Mouse (Mus musculus): ENCODE data around the gene Crygn. TPM values are rescaled to one million over a fixed set of nuclear protein-coding genes. Genes with fewer than 3 reads are reported as not detected.
"Not testable (repeated sequence)": the region's sequence is repeated elsewhere in the genome, so short reads cannot be mapped to it uniquely, and the experiment has no call there.

Crygn gene
- 22.8 TPM in 1 of 2 replicates, not detected in the other for total RNA-seq (2017)

GRCm38 (mm10) chr5:24757816-24758215 is at the start of gene Crygn:
TSS of gene Crygn (minus strand) at chr5:24758008.
- ATAC-seq (replicated peaks in 1 of 2; ENCODE audit: insufficient read depth in 1 of 2, low FRiP score in 2 of 2, low TSS enrichment in 1 of 2, low read depth in 1 of 2, poor library complexity in 2 of 2, severe bottlenecking in 2 of 2), result no peak

- ATAC-seq (replicated peaks in 1 of 2; ENCODE audit: insufficient read depth in 1 of 2, low FRiP score in 2 of 2, low TSS enrichment in 1 of 2, low read depth in 1 of 2, poor library complexity in 2 of 2, severe bottlenecking in 2 of 2), result no peak
Observed at GRCm38 (mm10) chr5:24805222-24805621, 47.4 kb upstream of the Crygn start.

GRCm38 (mm10) chr5:24804661-24805060 is 46.9 kb upstream of the Crygn start:
- 0 out of 4 replicates have a peak, but pooled peaks of 1 of the 2 experiments have one; percentile 10 for ATAC-seq (replicated peaks in 1 of 2; ENCODE audit: insufficient read depth in 1 of 2, low FRiP score in 2 of 2, low TSS enrichment in 1 of 2, low read depth in 1 of 2, poor library complexity in 2 of 2, severe bottlenecking in 2 of 2)

- no peak for ATAC-seq (replicated peaks in 1 of 2; ENCODE audit: insufficient read depth in 1 of 2, low FRiP score in 2 of 2, low TSS enrichment in 1 of 2, low read depth in 1 of 2, poor library complexity in 2 of 2, severe bottlenecking in 2 of 2)
Observed at GRCm38 (mm10) chr5:24801841-24802624, 44.2 kb upstream of the Crygn start.

- peak; percentile 32 to 59 for ATAC-seq (replicated peaks in 1 of 2; ENCODE audit: insufficient read depth in 1 of 2, low FRiP score in 2 of 2, low TSS enrichment in 1 of 2, low read depth in 1 of 2, poor library complexity in 2 of 2, severe bottlenecking in 2 of 2)
Observed at GRCm38 (mm10) chr5:24800416-24800815, 42.6 kb upstream of the Crygn start.

GRCm38 (mm10) chr5:24798639-24799038 is 40.8 kb upstream of the Crygn start:
- ATAC-seq (replicated peaks in 1 of 2; ENCODE audit: insufficient read depth in 1 of 2, low FRiP score in 2 of 2, low TSS enrichment in 1 of 2, low read depth in 1 of 2, poor library complexity in 2 of 2, severe bottlenecking in 2 of 2), result no peak

- ATAC-seq (replicated peaks in 1 of 2; ENCODE audit: insufficient read depth in 1 of 2, low FRiP score in 2 of 2, low TSS enrichment in 1 of 2, low read depth in 1 of 2, poor library complexity in 2 of 2, severe bottlenecking in 2 of 2), result peak in 1 of 2 experiments; percentile 40; a peak in 2 of 4 replicates
Observed at GRCm38 (mm10) chr5:24797858-24798257, 40.0 kb upstream of the Crygn start.

GRCm38 (mm10) chr5:24792961-24793360 is 35.2 kb upstream of the Crygn start:
- ATAC-seq (replicated peaks in 1 of 2; ENCODE audit: insufficient read depth in 1 of 2, low FRiP score in 2 of 2, low TSS enrichment in 1 of 2, low read depth in 1 of 2, poor library complexity in 2 of 2, severe bottlenecking in 2 of 2), result no peak

- no peak for ATAC-seq (replicated peaks in 1 of 2; ENCODE audit: insufficient read depth in 1 of 2, low FRiP score in 2 of 2, low TSS enrichment in 1 of 2, low read depth in 1 of 2, poor library complexity in 2 of 2, severe bottlenecking in 2 of 2)
Observed at GRCm38 (mm10) chr5:24782957-24783356, 25.1 kb upstream of the Crygn start.

- ATAC-seq (replicated peaks in 1 of 2; ENCODE audit: insufficient read depth in 1 of 2, low FRiP score in 2 of 2, low TSS enrichment in 1 of 2, low read depth in 1 of 2, poor library complexity in 2 of 2, severe bottlenecking in 2 of 2), result no peak
Observed at GRCm38 (mm10) chr5:24781048-24781447, 23.2 kb upstream of the Crygn start.

- peak; percentile 62 to 76 for ATAC-seq (replicated peaks in 1 of 2; ENCODE audit: insufficient read depth in 1 of 2, low FRiP score in 2 of 2, low TSS enrichment in 1 of 2, low read depth in 1 of 2, poor library complexity in 2 of 2, severe bottlenecking in 2 of 2)
Observed at GRCm38 (mm10) chr5:24779881-24780512, 22.2 kb upstream of the Crygn start.

GRCm38 (mm10) chr5:24779321-24779720 is 21.5 kb upstream of the Crygn start:
- ATAC-seq (replicated peaks in 1 of 2; ENCODE audit: insufficient read depth in 1 of 2, low FRiP score in 2 of 2, low TSS enrichment in 1 of 2, low read depth in 1 of 2, poor library complexity in 2 of 2, severe bottlenecking in 2 of 2), result no peak

- no peak for ATAC-seq (replicated peaks in 1 of 2; ENCODE audit: insufficient read depth in 1 of 2, low FRiP score in 2 of 2, low TSS enrichment in 1 of 2, low read depth in 1 of 2, poor library complexity in 2 of 2, severe bottlenecking in 2 of 2)
Observed at GRCm38 (mm10) chr5:24778843-24779140, 21.0 kb upstream of the Crygn start.

GRCm38 (mm10) chr5:24778082-24778842 is 20.5 kb upstream of the Crygn start:
- ATAC-seq (replicated peaks in 1 of 2; ENCODE audit: insufficient read depth in 1 of 2, low FRiP score in 2 of 2, low TSS enrichment in 1 of 2, low read depth in 1 of 2, poor library complexity in 2 of 2, severe bottlenecking in 2 of 2), result no peak

- no peak for ATAC-seq (replicated peaks in 1 of 2; ENCODE audit: insufficient read depth in 1 of 2, low FRiP score in 2 of 2, low TSS enrichment in 1 of 2, low read depth in 1 of 2, poor library complexity in 2 of 2, severe bottlenecking in 2 of 2)
Observed at GRCm38 (mm10) chr5:24776681-24777080, 18.9 kb upstream of the Crygn start.

- not testable (repeated sequence) for ATAC-seq (replicated peaks in 1 of 2; ENCODE audit: insufficient read depth in 1 of 2, low FRiP score in 2 of 2, low TSS enrichment in 1 of 2, low read depth in 1 of 2, poor library complexity in 2 of 2, severe bottlenecking in 2 of 2)
Observed at GRCm38 (mm10) chr5:24774549-24774948, 16.7 kb upstream of the Crygn start.

GRCm38 (mm10) chr5:24756931-24757330 is 877 bp downstream of the Crygn start:
- no peak for ATAC-seq (replicated peaks in 1 of 2; ENCODE audit: insufficient read depth in 1 of 2, low FRiP score in 2 of 2, low TSS enrichment in 1 of 2, low read depth in 1 of 2, poor library complexity in 2 of 2, severe bottlenecking in 2 of 2)

GRCm38 (mm10) chr5:24752175-24752498 is 5.7 kb downstream of the Crygn start:
- 0 out of 4 replicates have a peak, but pooled peaks of 1 of the 2 experiments have one; percentile 3 for ATAC-seq (replicated peaks in 1 of 2; ENCODE audit: insufficient read depth in 1 of 2, low FRiP score in 2 of 2, low TSS enrichment in 1 of 2, low read depth in 1 of 2, poor library complexity in 2 of 2, severe bottlenecking in 2 of 2)

Data from hematopoietic stem cell, adult 5-6 weeks (primary cell).